Mouse (Mus musculus): ENCODE results near the gene Fndc8.

The Fndc8 gene

GRCm38 (mm10) chr11:82891936-82892335 is at the start of gene Fndc8:
Gene Fndc8 (plus strand): TSS chr11:82892124.
- no peak for DNase-seq

DNA sequence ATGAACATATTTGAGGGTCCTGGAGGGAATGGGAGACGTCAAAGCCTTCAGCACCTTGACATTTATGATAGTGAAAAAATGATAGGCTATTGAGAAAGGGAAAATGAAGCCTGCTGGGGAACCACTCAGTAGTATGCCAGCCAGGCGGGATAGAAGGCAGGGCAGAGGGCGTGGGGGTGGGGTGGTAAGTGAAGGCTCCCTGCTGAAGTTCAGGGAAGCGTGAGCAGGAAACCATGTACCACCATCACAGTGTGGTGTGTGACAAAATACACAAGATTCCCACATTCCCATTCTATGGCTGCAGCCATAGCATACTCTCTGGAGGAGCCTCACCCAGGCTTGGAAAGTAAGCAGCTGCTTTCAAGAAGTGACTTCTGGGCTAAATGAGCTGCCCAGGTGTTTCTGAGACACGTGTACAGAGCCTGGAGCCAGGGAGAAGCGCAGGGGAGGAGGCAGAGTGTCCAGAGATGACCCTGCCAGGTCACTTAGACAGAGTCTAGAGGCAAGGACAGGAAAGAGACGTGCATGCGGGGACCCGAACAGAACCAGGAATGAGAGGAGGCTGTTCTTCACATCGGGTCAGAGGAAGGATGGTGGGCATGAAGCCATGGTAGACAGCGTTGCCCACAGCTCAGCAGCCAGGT is 47.0 kb upstream of the Fndc8 start:
- DNase-seq, result no peak

GRCm38 (mm10) chr11:82845415-82846078 is 46.4 kb upstream of the Fndc8 start:
- DNase-seq, result peak; percentile 74

DNA sequence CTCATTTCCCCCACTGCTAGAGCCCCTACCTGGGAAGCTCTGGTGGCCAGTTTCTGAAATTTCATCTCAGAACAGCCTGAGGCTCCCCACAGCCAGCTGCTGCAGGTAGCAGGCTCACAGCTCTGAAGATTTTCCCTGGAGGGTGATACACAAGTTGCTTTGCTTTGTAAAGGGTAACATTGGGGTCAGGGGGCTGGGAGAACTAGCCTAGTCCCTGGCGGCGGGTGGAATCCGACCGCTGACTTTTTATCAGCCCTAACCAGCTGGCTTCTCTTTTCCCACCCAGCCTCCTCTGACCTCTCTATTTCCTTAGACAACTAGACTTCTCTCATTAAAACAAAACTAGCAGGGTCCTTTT is 45.9 kb upstream of the Fndc8 start:
- no peak for DNase-seq

DNA sequence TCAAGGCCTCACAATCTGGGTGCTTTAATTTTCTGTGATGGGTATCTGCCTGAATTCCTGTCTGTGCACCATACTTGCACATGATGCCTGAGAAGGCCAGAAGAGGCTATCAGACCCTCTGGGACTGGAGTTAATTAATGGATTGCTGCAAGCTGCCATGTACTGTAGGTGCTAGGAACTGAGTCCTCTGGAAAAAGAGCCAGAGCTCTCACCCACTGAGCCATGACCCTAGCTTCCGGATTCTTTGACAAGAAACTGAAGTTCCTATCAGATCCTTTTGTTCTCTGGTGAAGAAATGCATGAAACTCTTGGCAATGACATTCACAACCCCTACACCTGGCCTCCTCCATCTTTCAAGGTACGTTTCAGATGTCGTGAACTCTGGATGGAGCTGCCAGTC is 45.0 kb upstream of the Fndc8 start:
- DNase-seq, result no peak

DNA sequence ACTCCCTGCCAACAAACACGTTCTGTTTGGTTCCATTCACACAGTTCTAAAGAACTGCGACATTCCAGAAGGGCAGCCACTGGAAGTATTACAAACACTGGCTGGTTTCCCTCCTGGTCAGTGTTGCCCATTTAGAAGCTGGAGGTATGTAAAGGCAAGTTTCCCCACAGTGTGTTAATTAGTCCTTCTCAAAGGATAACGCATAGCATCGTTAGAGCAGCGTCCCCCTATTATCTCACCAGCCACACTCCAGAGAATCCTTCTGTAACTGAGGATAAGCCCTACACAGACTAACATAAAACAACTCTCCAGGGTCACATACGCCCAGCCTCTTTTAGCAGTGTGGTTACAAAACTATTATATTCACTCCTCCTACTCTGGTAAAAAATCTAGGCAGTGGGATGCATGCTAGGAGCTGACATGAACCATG is 44.3 kb upstream of the Fndc8 start:
- DNase-seq, result no peak

GRCm38 (mm10) chr11:82850259-82850658 is 41.7 kb upstream of the Fndc8 start:
- DNase-seq, result no peak

DNA sequence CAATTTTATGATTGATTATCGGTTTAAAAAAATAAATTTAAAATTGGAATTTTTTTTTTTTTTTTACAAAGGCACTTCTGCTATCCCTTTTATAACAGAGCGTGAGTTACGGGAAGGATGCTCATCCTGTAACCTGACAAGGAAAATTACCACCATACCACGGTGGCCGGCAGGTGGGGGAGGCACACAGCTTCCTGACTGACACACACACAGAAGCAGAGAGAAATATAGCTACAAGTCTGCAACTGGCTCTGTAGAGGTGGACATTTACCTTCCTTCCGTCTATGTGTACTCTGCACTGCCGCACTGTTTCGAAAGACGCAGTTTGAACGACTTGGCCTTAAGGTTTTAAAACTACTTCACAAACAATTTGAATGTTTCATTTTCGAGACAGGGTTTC is 39.8 kb upstream of the Fndc8 start:
- no peak for DNase-seq

- DNase-seq, result no peak
Measured at GRCm38 (mm10) chr11:82852540-82852939, 39.4 kb upstream of the Fndc8 start.

DNA sequence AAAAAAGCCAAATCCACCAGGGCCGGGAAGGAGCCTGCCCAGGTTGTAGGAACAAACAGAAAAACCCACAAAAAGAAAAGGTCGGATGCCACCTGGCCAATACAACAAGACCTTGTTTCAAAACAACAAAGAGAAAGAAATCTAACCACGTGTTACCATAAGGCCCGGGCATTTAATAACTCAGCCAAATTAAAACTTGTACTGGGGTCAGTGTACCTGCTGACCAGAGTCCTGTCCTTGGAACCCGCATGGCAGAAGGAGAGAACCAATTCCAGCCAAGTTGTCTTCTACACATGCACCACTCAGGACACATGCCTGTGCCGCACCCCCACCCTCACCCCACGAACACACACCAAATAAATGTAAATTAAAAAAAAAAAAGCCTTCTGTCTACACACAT is 39.0 kb upstream of the Fndc8 start:
- no peak for DNase-seq

- no peak for DNase-seq
Measured at GRCm38 (mm10) chr11:82854111-82854510, 37.8 kb upstream of the Fndc8 start.

GRCm38 (mm10) chr11:82855327-82855973 is 36.5 kb upstream of the Fndc8 start:
- DNase-seq, result no peak

GRCm38 (mm10) chr11:82856032-82856431 is 35.9 kb upstream of the Fndc8 start:
- no peak for DNase-seq

- no peak for DNase-seq
Measured at GRCm38 (mm10) chr11:82857307-82857848, 34.5 kb upstream of the Fndc8 start.

DNA sequence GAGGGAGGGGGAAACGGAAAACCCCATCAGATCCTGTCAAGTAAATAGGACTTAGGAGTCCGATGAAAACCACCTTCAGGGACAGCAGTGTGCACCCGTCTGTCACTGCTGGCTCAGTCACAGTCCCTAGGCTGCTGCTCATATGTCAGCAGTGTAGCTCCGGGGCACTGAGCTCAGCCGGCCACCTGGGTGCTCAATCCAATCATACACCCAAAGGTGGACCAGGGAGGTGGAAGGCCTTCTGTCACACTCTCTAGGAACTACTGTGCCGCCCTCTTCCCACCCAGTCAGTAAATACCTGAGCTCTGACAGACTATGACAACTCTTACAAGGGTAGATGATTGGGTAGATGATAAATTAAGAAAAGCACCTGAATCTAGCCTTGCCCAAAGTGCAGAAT is 31.2 kb upstream of the Fndc8 start:
- no peak for DNase-seq

DNA sequence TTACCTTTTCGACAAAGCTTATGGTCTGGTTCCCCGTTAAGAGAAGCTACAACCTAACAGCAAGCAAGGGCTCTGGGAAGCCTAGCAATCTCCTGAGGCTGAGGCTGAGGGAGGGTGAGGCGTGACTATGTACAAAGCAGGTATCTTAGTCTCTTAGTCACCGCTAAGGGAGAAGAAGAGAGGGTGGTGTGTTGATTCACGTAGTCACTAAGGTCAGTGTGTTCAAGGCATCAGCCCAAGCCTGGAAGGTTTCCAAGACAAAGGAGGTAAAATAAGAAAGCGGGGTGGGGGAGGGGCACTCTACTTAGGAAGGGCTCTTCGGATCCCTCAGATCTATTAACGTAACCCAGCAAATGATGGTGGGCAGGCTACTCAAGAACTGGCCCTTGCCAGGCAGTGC is 30.4 kb upstream of the Fndc8 start:
- no peak for DNase-seq

DNA sequence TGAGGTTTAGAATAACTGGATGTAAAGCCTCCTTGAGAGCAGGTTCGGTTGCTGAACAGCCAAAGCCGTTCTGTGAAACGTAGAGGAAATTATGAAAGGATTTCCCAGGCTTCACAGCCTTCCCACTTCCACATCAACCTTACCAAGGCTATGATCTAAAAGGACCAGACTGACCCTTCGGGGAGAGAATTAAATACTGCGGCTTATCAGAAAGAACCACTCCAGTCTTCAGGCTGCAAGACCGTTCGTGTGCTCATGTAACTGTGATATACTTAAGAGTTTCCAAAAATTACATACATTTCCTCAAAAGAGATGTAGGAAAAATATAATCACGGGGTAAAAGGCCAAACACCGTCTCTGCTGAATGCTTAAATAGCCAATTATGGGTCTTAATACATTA is 29.3 kb upstream of the Fndc8 start:
- no peak for DNase-seq

DNA sequence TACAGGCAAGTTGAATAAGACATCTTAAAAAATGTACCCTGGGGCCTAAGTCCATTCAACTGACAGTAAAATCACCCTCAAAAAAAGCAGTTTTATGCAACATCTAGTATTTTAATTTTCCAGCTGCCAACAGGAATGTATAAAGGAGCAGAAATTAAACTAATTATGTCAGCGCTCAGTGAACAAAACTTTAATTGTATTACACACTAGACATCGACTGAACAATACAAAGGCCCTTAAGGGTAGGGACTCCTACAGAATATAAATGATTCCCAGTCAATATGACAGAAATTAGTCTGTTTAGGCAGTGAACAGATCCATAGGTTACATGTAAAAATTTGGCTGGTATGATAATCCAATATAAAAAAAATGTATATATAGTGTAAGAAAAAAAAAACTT is 28.9 kb upstream of the Fndc8 start:
- DNase-seq, result no peak

- no peak for DNase-seq
Measured at GRCm38 (mm10) chr11:82863488-82863931, 28.4 kb upstream of the Fndc8 start.

GRCm38 (mm10) chr11:82865957-82866356 is 26.0 kb upstream of the Fndc8 start:
- no peak for DNase-seq

- DNase-seq, result no peak
Measured at GRCm38 (mm10) chr11:82866850-82867564, 24.9 kb upstream of the Fndc8 start.

DNA sequence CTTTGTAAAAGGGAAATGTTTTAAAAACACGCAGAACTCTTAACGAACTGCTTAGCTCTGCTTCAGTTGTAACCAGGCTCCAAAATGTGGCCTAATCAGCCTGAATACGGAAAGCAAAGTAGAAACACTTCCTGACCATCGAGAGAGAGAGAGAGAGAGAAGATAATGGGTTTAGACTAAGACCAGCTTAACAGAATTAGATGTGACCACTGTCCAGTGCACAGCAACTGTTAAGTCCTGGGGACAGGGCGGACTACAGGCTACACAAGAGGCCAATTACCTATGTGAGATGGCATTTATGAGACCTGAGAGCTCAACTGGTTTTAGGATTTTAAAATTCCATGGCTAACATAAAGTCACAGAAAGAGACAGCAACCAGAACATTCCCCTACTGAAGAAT is 24.0 kb upstream of the Fndc8 start:
- no peak for DNase-seq

GRCm38 (mm10) chr11:82869506-82870172 is 22.3 kb upstream of the Fndc8 start:
- no peak for DNase-seq

Data from kidney, postnatal 10 days (tissue).